Mouse (Mus musculus) kidney, adult 2 months (tissue): ENCODE measurements around the gene Flad1.

Source experiments
- CTCF ChIP-seq: fragments of 200-500 bp; conservative IDR thresholded peaks from 2 replicates; pipeline ENCODE4 v1.5.1; 2011; ENCODE audit warnings: low read depth, mild to moderate bottlenecking, control low read depth, low read length, moderate library complexity, mixed read lengths; ENCODE audit not compliant: insufficient read depth, insufficient read length
- POLR2A ChIP-seq: fragments of 200-500 bp; IDR thresholded peaks from one replicate; pipeline ENCODE4 v1.6.1; 2011; ENCODE audit warnings: low read depth, low read length, control low read depth

DNA sequence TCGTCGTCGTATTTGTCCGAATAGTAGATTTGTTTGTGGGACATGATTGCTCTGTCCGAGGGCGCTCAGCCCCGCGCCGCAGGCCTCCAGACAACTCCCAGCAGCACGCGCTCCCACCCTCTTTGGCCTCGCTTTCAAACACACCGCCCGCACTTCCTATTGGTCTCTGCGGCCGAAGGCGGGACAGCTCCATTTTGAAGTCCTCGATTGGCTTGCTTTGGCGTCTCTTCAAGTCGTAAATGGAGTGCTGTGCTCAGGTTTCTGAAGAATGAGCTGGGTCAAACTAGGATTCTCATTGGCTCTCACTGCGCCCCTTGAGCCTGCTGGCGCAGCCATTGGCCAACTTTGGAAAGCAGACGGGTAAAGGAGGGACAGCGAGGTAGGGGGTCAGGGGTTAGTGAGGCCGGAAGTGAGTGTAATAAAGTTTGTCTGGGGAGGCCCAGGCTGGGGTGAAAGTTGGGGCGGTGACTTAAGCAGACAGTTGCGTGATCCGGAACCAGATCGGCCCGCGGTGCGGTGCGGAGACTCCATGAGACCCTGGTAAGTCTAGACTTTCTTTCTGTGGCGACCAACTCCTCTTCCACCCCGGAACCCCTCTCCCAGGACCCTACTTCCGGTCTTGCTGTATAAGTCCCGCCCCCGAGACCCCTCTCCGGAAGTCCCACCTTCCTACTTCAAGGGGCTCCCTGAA, 6.6 kb upstream of the Flad1 start, which contains the start of the genes Cks1b and Shc1:
- TF ChIP-seq CTCF = no peak
- no peak for TF ChIP-seq POLR2A
